Mouse (Mus musculus) neural tube, embryonic 11.5 days (tissue): ENCODE measurements around the gene Gtse1. TPM values are rescaled to one million over a fixed set of nuclear protein-coding genes. Genes with fewer than 3 reads are reported as not detected.

Experiments
- ATAC-seq: fragments of 200-750 bp; cut with Nextera tagmentation; 2 replicates; pipeline ENCODE4 v1.8.0; 2017; ENCODE audit warnings: moderate number of reproducible peaks, mild to moderate bottlenecking, moderate TSS enrichment, moderate library complexity; ENCODE audit not compliant: insufficient read depth, low FRiP score, low TSS enrichment
- DNase-seq: peaks from one replicate; pipeline ENCODE4 v3.0.0-alpha.2; 2015; ENCODE audit warnings: low spot score
- H3K27ac ChIP-seq: fragments of 300-500 bp; sonication (generic); 2 replicates; pipeline ENCODE4 v1.5.1; 2014; ENCODE audit warnings: low read depth, mild to moderate bottlenecking, low read length
- H3K27me3 ChIP-seq: fragments of 300-500 bp; sonication (generic); 2 replicates; pipeline ENCODE4 v1.6.1; 2014; ENCODE audit warnings: mild to moderate bottlenecking, low read length, mixed read lengths; ENCODE audit not compliant: control insufficient read depth, insufficient read depth
- H3K36me3 ChIP-seq: fragments of 300-500 bp; sonication (generic); 2 replicates; pipeline ENCODE4 v1.6.1; 2014; ENCODE audit warnings: mild to moderate bottlenecking, low read length, moderate library complexity, mixed read lengths; ENCODE audit not compliant: control insufficient read depth, insufficient read depth
- H3K4me1 ChIP-seq: fragments of 300-500 bp; sonication (generic); 2 replicates; pipeline ENCODE4 v1.6.1; 2014; ENCODE audit warnings: low read length, mixed read lengths; ENCODE audit not compliant: control insufficient read depth, insufficient read depth
- H3K4me2 ChIP-seq: fragments of 300-500 bp; sonication (generic); 2 replicates; pipeline ENCODE4 v1.6.1; 2014; ENCODE audit warnings: low read depth, mild to moderate bottlenecking, moderate library complexity
- H3K4me3 ChIP-seq: fragments of 300-500 bp; sonication (generic); 2 replicates; pipeline ENCODE4 v1.5.1; 2014; ENCODE audit warnings: low read depth, low read length
- H3K9ac ChIP-seq: fragments of 300-500 bp; sonication (generic); 2 replicates; pipeline ENCODE4 v1.6.1; 2014; ENCODE audit warnings: mild to moderate bottlenecking, low read length
- H3K9me3 ChIP-seq: fragments of 300-500 bp; sonication (generic); 2 replicates; pipeline ENCODE4 v1.6.1; 2016; ENCODE audit warnings: low read length; ENCODE audit not compliant: control insufficient read depth
- WGBS: fragments of 180-500 bp; shearing (Covaris S2); extraction: QIAGEN DNeasy Blood & Tissue Kit; methylation state at CpG from one replicate; pipeline ENCODE4 v1.1.7; 2014; 5-methylcytosine and 5-hydroxymethylcytosine counted together
- polyA plus RNA-seq: library from polyadenylated mRNA; unstranded; fragments of >200 nt; fragmentation: Nextera tagmentation; extraction: Ambion mirVana; gene quantifications from 2 replicates; pipeline ENCODE4 v1.2.1, GENCODE M21; 2014

Gtse1 gene
- polyA plus RNA-seq, 1 experiment from 2014 or later, result 40.3 TPM

DNA sequence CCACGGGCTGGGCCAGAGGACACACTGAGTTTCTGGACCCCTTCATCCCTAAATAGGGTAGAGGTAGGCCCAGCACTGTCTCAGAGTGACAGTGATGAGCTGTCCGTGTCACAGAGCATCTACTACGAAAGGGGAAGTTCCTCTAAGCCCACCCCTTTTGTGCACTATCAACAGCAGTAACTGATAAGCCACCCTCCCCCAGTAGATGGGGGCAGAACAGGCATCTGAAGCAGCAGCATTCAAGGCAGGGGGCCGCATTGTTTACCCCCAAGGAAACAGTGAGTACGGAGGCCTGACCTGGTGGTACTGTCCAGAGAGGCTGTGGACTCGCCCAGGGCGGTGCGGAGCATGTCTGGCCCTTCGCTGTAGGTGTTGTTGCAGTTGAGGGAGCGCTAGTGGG, 43.0 kb downstream of the Gtse1 start:
- Histone ChIP-seq H3K4me1 (no peaks in the 10 kb centered on the region), H3K27me3 (no peaks in the 10 kb centered on the region), H3K36me3 (no peaks in the 10 kb centered on the region), H3K27ac (no peak overlapping the region), H3K4me3 (no peak overlapping the region), H3K4me2 (no peak overlapping the region), H3K9me3 (no peaks in the 10 kb centered on the region), H3K9ac (no peak overlapping the region)
- DNase-seq (no peak), ATAC-seq (no peak)
- 85% methylated on average over 10 of the region's 10 CpGs for WGBS

DNA sequence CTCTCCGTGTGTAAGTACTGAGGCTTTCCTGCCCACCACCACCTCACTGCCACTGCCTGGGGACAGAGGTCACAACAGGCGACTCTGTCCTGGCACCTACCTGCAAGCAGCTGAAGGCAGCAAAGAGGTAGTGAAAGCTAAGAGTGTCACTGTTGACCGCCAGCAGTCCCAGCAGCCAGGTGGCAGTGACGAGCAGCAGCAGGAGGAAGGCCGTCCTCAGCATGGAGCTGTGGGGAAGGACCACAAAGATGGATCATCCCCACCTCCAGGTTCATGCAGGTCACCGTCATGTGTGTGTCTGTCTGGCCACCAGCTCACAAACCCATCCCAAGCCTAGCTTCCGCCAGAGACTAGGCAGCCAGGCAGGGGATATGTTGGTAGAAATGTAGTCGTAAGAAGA, 44.3 kb downstream of the Gtse1 start:
- no peaks in the 10 kb centered on the region for H3K27me3 ChIP-seq
- H3K9ac ChIP-seq, result no peak overlapping the region
- no peak overlapping the region for H3K27ac ChIP-seq
- no peak for DNase-seq
- H3K4me3 ChIP-seq, result no peak overlapping the region
- H3K4me2 ChIP-seq, result no peak overlapping the region
- H3K4me1 ChIP-seq, result no peaks in the 10 kb centered on the region
- no peak for ATAC-seq
- H3K36me3 ChIP-seq, result no peaks in the 10 kb centered on the region
- H3K9me3 ChIP-seq, result no peaks in the 10 kb centered on the region
- WGBS, result 80% methylated on average over 8 of the region's 8 CpGs

DNA sequence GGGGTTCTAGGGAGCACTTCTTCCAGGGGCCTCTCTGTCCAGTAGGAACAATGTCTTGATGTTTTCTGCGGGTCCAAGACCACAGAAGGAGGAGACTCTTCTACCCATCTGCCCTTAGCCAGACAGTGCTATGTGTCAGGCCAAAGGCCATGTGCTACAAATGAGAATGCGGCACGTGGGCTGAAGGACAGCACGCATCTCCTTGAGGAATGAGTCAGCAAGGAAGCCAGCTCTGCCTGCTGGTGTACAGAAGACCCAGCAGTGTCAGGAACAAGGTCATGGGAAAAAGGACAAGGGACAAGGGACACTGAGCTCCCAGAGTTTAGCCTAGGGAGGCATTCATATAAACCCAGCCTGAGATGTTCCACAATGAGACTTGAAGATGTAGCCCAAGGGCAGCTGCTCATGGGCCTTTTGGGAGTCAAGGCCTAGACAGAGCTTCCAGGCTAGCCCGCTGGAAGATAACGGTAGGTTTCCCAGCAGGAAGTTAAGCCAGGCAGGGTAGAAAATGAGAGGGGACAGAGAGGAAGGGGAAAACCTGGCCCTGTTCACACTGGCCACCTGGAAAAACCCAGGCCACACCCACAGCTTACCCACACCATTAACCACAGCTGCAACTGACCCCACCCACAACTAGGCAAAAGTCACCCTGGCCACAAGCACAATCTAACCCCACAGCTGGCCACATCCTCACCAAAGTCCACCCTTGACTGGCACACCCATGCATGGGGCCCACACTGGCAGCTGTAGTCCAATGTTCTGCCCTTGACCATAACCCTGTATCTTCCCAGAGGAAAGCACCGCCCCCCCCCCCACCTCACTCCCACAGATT, 49.3 kb downstream of the Gtse1 start:
- WGBS, result 91% methylated on average over 7 of the region's 7 CpGs
- no peak for ATAC-seq
- no peaks in the 10 kb centered on the region for H3K9me3 ChIP-seq
- no peaks in the 10 kb centered on the region for H3K27me3 ChIP-seq
- no peak overlapping the region for H3K4me3 ChIP-seq
- H3K4me2 ChIP-seq, result no peak overlapping the region
- H3K27ac ChIP-seq, result no peak overlapping the region
- no peaks in the 10 kb centered on the region; the same call in 1 of the 2 replicates for H3K36me3 ChIP-seq
- H3K9ac ChIP-seq, result no peak overlapping the region
- DNase-seq, result no peak
- H3K4me1 ChIP-seq, result no peaks in the 10 kb centered on the region

GRCm38 (mm10) chr15:85909492-85909829, 49.9 kb downstream of the Gtse1 start:
- DNase-seq (no peak), ATAC-seq (no peak)
- no peak overlapping the region for H3K4me2 ChIP-seq
- H3K36me3 ChIP-seq, result no peaks in the 10 kb centered on the region; the same call in 1 of the 2 replicates
- no peaks in the 10 kb centered on the region for H3K9me3 ChIP-seq
- H3K4me1 ChIP-seq, result no peaks in the 10 kb centered on the region
- no peaks in the 10 kb centered on the region for H3K27me3 ChIP-seq
- WGBS, result 94% methylated on average over 3 of the region's 3 CpGs
- H3K4me3 ChIP-seq, result no peak overlapping the region
- H3K27ac ChIP-seq, result no peak overlapping the region
- no peak overlapping the region for H3K9ac ChIP-seq

DNA sequence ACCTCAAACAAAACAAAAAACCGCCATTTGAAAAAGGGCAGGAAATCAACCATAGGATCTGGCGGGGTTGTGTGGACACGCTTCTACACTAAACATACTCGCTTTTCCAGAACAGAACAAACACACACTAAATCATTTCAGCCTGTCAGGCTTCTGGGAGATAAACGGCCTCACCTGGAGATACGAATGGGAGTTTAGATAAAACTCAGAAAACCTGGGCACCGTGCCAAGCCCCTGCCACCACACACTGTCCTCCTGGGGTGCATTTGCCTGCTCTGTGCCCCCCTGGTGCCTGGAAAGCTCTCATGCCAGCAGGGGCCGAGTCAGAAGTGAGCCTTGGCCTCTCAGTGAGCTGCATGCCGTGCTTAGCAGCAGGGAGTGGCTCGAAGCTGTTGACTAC, 50.4 kb downstream of the Gtse1 start:
- Histone ChIP-seq H3K27ac (no peak overlapping the region), H3K36me3 (no peaks in the 10 kb centered on the region; the same call in 1 of the 2 replicates), H3K4me2 (no peak overlapping the region), H3K27me3 (no peaks in the 10 kb centered on the region), H3K4me1 (no peaks in the 10 kb centered on the region), H3K9ac (no peak overlapping the region), H3K4me3 (no peak overlapping the region), H3K9me3 (no peaks in the 10 kb centered on the region)
- no peak for DNase-seq
- no peak for ATAC-seq
- 63% methylated on average over 10 of the region's 10 CpGs for WGBS

DNA sequence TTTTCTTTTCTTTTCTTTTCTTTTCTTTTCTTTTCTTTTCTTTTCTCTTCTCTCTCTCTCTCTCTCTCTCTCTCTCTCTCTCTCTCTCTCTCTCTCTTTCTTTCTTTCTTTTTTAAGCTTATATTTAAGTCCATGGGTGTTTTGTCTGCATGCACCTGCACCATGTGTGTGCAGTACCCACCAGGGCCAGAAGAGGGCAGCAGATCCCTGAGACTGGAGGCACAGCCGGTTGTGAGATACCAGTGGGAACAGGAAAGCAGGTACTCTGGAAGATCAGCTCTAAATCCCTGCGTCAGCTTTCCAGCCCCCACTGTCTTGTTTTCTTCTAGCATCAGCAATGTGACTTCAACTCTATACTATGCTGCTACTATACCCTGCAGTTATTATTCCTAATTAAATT, 54.1 kb downstream of the Gtse1 start:
- Histone ChIP-seq H3K27me3 (no peaks in the 10 kb centered on the region), H3K9me3 (no peaks in the 10 kb centered on the region), H3K4me2 (no peak overlapping the region), H3K4me1 (no peaks in the 10 kb centered on the region), H3K36me3 (no peaks in the 10 kb centered on the region; the same call in 1 of the 2 replicates), H3K27ac (no peak overlapping the region), H3K4me3 (no peak overlapping the region), H3K9ac (no peak overlapping the region)
- 40% methylated on average over 2 of the region's 2 CpGs for WGBS
- DNase-seq, result peak; percentile 78
- ATAC-seq, result no peak

- H3K27ac ChIP-seq, result no peak overlapping the region
- DNase-seq, result no peak
- no peak overlapping the region for H3K9ac ChIP-seq
- ATAC-seq, result peak; percentile 54
- H3K4me1 ChIP-seq, result peaks cover 6% of the 10 kb centered on the region; the same call in 1 of the 2 replicates
- H3K9me3 ChIP-seq, result no peaks in the 10 kb centered on the region
- no peak overlapping the region for H3K4me3 ChIP-seq
- WGBS, result 43% methylated on average over 8 of the region's 8 CpGs
- no peaks in the 10 kb centered on the region for H3K27me3 ChIP-seq
- H3K4me2 ChIP-seq, result no peak overlapping the region
- H3K36me3 ChIP-seq, result no peaks in the 10 kb centered on the region
These were observed 59.8 kb downstream of the Gtse1 start for GRCm38 (mm10) chr15:85919191-85919891.

- ATAC-seq, result peak; percentile 69
- 41% methylated on average over 8 of the region's 8 CpGs for WGBS
- peaks cover 6% of the 10 kb centered on the region; the same call in 1 of the 2 replicates for H3K4me1 ChIP-seq
These were observed 60.3 kb downstream of the Gtse1 start for GRCm38 (mm10) chr15:85919892-85920248.

GRCm38 (mm10) chr15:85921855-85922254, 62.3 kb downstream of the Gtse1 start:
- no peaks in the 10 kb centered on the region for H3K36me3 ChIP-seq
- H3K4me2 ChIP-seq, result no peak overlapping the region
- H3K9me3 ChIP-seq, result no peaks in the 10 kb centered on the region
- H3K27ac ChIP-seq, result no peak overlapping the region
- ATAC-seq, result no peak
- H3K4me1 ChIP-seq, result peaks cover 6% of the 10 kb centered on the region; the same call in 1 of the 2 replicates
- DNase-seq, result no peak
- no peak overlapping the region for H3K9ac ChIP-seq
- H3K27me3 ChIP-seq, result no peaks in the 10 kb centered on the region
- no peak overlapping the region for H3K4me3 ChIP-seq
- WGBS, result 96% methylated on average over 11 of the region's 11 CpGs

More at GRCm38 (mm10) chr15:85919892-85920248, 60.3 kb downstream of the Gtse1 start:
- DNase-seq, result peak; percentile 59
- no peaks in the 10 kb centered on the region for H3K27me3 ChIP-seq
- H3K36me3 ChIP-seq, result no peaks in the 10 kb centered on the region
- no peak overlapping the region for H3K27ac ChIP-seq
- H3K4me2 ChIP-seq, result no peak overlapping the region
- no peak overlapping the region for H3K9ac ChIP-seq
- H3K4me3 ChIP-seq, result no peak overlapping the region
- no peaks in the 10 kb centered on the region for H3K9me3 ChIP-seq
